Mouse (Mus musculus) thymus, adult 2 months (tissue): ENCODE data around the gene 1700017N19Rik. TPM values are rescaled to one million over a fixed set of nuclear protein-coding genes. Genes with fewer than 3 reads are reported as not detected.
"Not testable (repeated sequence)": the region's sequence is repeated elsewhere in the genome, so short reads cannot be mapped to it uniquely, and the experiment has no call there.

Source experiments
- DNase-seq: peaks from one replicate; pipeline ENCODE4 v3.0.0; 2021
- H3K27ac ChIP-seq: fragments of 200-500 bp; 2 replicates; pipeline ENCODE4 v1.5.1; 2012; ENCODE audit warnings: low read length, control low read depth; ENCODE audit not compliant: control insufficient read depth, insufficient read depth
- H3K27me3 ChIP-seq: fragments of 200-500 bp; 2 replicates; pipeline ENCODE4 v1.6.1; 2012; ENCODE audit warnings: mild to moderate bottlenecking, low read length, moderate library complexity, mixed read lengths; ENCODE audit not compliant: control insufficient read depth, insufficient read depth
- H3K36me3 ChIP-seq: fragments of 200-500 bp; 2 replicates; pipeline ENCODE4 v1.6.1; 2012; ENCODE audit warnings: mild to moderate bottlenecking, low read length, moderate library complexity; ENCODE audit not compliant: control insufficient read depth, insufficient read depth
- H3K4me1 ChIP-seq: fragments of 200-500 bp; replicated peaks from 2 replicates; pipeline ENCODE4 v1.6.1; 2012; ENCODE audit warnings: low read length; ENCODE audit not compliant: control insufficient read depth, insufficient read depth
- H3K4me3 ChIP-seq: fragments of 200-500 bp; 2 replicates; pipeline ENCODE4 v1.5.1; 2012; ENCODE audit warnings: mild to moderate bottlenecking, low read length, control low read depth, moderate library complexity; ENCODE audit not compliant: control insufficient read depth, insufficient read depth
- CTCF ChIP-seq: fragments of 200-500 bp; IDR thresholded peaks from 2 replicates; pipeline ENCODE4 v1.5.1; 2012; ENCODE audit warnings: mild to moderate bottlenecking, control low read depth, low read length, moderate library complexity, borderline replicate concordance; ENCODE audit not compliant: control insufficient read depth, poor library complexity, insufficient read depth; ENCODE audit errors: extremely low read depth
- POLR2A ChIP-seq: fragments of 200-500 bp; IDR thresholded peaks from 2 replicates; pipeline ENCODE4 v1.6.1; 2012; ENCODE audit warnings: mild to moderate bottlenecking, low read length, control low read depth, moderate library complexity; ENCODE audit not compliant: control insufficient read depth, poor library complexity, insufficient read depth; ENCODE audit errors: extremely low read depth
- WGBS: fragments of 180-500 bp; shearing (Covaris S2); methylation state at CpG from one replicate; pipeline ENCODE4 v1.1.7; 2018; 5-methylcytosine and 5-hydroxymethylcytosine counted together
- polyA plus RNA-seq: library from polyadenylated mRNA; depleted of rRNA; stranded (reverse); fragments of >200 nt; gene quantifications from 2 replicates; pipeline ENCODE4 v1.2.3, GENCODE M21; 2012; rRNA removed

Gene 1700017N19Rik
- not detected in 2 replicates for polyA plus RNA-seq

- DNase-seq = no peak
- no peaks in the 10 kb centered on the region for H3K4me1 ChIP-seq
- no peaks in the 10 kb centered on the region for H3K36me3 ChIP-seq
- H3K27me3 ChIP-seq = no peaks in the 10 kb centered on the region
- no peak within 1 kb of the TSS for H3K27ac ChIP-seq
- no peak within 1 kb of the TSS for H3K4me3 ChIP-seq
- 77% methylated on average over 1 of the region's 1 CpGs for WGBS
- TF ChIP-seq POLR2A (no peak), CTCF (no peak)
These were observed at the start of gene 1700017N19Rik, which contains the start of gene 4930430F08Rik for GRCm38 (mm10) chr10:100590323-100590722. Gene 1700017N19Rik (plus strand): TSS chr10:100590484. Gene 4930430F08Rik (minus strand): TSS chr10:100590423.

DNA sequence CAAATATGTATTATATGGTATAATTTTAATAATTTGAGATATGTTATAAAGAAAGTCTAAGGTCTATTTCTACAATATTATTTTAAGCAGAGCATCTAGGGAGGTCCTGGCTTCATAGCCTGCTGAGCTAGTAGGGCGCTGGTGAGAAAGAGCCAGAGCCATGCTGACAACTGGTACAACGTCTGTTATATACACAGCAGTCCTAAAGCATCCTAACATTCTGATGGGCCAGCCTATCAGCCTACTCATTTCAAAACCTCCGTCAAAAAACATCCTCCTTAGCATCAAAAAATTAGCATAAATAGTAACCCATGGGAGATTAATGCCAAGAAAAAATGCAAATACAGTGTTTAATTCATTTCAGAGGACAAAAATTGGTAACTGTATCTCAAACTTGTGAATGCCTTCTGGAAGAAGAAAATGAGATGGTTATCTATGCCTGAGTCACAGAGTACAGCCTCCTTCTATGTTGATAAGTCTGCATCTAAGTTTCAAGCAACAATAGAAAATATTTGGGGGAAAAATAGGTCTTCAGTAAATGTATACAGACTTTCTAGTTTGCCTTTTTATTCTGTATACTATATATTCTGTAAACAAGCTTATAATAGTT lies 33.6 kb upstream of the 1700017N19Rik start:
- Histone ChIP-seq H3K27ac (no peak overlapping the region), H3K4me3 (no peak overlapping the region), H3K36me3 (no peaks in the 10 kb centered on the region), H3K4me1 (no peaks in the 10 kb centered on the region), H3K27me3 (no peaks in the 10 kb centered on the region)
- WGBS = 98% methylated on average over 3 of the region's 3 CpGs
- no peak for DNase-seq
- TF ChIP-seq POLR2A (no peak), CTCF (no peak)

DNA sequence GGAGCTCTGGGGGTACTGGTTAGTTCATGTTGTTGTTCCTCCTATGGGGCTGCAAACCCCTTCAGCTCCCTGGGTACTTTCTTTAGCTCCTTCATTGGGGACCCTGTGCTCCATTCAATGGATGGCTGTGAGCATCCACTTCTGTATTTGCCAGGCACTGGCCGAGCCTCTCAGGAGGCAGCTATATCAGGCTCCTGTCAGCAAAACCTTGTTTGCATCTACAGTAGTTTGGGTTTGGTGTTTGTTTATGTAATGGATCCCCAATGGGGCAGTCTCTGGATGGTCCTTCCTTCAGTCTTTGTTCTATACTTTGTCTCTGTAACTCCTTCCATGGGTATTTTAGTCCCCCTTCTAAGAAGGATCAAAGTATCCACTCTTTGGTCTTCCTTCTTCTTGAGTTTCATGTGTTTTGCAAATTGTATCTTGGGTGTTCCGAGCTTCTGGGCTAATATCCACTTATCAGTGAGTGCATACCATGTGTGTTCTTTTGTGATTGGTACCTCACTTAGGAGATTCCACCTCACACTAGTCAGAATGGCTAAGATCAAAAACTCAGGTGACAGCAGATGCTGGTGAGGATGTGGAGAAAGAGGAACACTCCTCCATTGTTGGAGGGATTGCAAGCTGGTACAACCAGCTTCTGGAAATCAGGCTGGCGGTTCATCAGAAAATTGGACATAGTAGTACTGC lies 29.9 kb upstream of the 1700017N19Rik start:
- not testable (repeated sequence) for H3K4me3 ChIP-seq, H3K27me3 ChIP-seq, H3K4me1 ChIP-seq, DNase-seq, H3K36me3 ChIP-seq, H3K27ac ChIP-seq
- 95% methylated on average over 3 of the region's 3 CpGs for WGBS

- H3K36me3 ChIP-seq = no peaks in the 10 kb centered on the region
- no peak overlapping the region for H3K4me3 ChIP-seq
- no peaks in the 10 kb centered on the region for H3K27me3 ChIP-seq
- no peak for DNase-seq
- no peaks in the 10 kb centered on the region for H3K4me1 ChIP-seq
- 92% methylated on average over 3 of the region's 3 CpGs for WGBS
- TF ChIP-seq POLR2A (no peak), CTCF (no peak)
- H3K27ac ChIP-seq = no peak overlapping the region
These were observed 26.2 kb upstream of the 1700017N19Rik start for GRCm38 (mm10) chr10:100564112-100564511.

DNA sequence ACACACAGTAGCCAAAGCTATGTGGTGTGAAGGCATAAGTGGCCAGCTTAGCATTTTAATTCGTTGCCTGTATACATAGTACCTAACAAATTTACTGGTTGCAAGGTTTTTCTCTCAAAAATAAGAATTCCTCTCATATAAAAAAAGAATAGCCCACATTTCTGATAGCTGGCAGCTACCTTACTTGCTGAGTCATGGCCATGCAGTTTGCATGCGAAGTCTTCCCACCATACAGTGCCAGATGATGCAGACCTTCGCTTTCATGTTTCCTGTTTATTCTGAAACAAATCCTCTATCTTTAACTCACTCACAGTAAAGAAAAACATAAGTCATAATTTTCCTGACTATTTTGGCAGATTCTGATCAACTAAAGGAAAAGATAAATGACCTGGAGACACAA lies 18.6 kb upstream of the 1700017N19Rik start:
- DNase-seq = no peak
- Histone ChIP-seq H3K27ac (no peak overlapping the region), H3K4me3 (no peak overlapping the region), H3K4me1 (no peaks in the 10 kb centered on the region), H3K36me3 (0 out of 2 replicates have a peak, but pooled peaks cover 3% of the 10 kb centered on the region), H3K27me3 (no peaks in the 10 kb centered on the region)
- TF ChIP-seq POLR2A = no peak
- TF ChIP-seq CTCF = no peak
- WGBS = 79% methylated on average over 3 of the region's 3 CpGs

DNA sequence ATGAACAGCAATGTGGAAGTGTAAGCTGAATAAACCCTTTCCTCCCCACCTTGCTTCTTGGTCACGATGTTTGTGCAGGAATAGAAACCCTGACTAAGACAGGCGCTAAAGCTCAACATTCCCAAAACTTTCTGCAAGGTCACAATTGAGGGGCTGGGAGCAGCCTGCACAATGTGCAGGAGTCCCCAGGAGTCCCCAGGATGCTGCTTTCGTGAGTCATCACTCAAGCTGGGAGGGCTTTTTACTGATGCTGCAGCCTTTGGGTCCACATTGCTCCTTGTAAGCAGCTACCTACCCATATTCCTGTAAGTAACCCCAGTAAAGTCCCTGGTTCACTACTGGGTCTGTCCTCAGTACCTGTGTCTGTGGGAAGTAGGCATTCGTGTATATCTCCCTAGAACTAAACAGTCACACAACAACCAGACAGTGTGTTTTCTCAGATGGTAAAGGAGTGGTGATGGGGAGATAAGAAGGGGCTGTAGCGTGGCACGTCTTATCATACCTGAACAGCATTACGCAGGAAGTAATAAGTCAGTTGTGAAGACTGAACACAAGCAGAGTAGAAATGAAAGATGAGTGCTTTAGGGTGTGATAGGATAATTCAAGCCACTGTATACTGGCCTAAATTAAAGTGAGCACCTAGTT lies 15.7 kb upstream of the 1700017N19Rik start:
- Histone ChIP-seq H3K4me3 (no peak overlapping the region), H3K4me1 (no peaks in the 10 kb centered on the region), H3K27me3 (no peaks in the 10 kb centered on the region), H3K36me3 (0 out of 2 replicates have a peak, but pooled peaks cover 3% of the 10 kb centered on the region), H3K27ac (no peak overlapping the region)
- 91% methylated on average over 7 of the region's 7 CpGs for WGBS
- DNase-seq = no peak
- TF ChIP-seq POLR2A (no peak), CTCF (no peak)

DNA sequence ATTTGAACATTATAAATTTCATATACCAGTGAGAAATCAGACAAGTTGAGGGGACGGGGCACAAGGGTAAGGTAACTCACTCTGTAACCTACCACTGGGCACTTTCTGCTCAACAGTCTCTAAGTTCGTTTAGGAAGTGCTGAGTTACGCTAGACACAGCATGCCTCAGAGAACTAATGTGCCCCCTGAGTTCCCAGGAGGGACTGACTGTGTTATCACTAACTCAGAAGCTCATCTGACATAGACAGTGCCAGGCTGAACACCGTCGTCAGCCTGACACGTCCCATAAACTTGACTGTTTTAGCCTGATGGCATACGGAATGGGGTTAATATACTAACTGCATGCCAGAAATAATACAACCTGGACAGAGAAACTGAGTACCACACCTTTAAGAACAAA lies 15.0 kb upstream of the 1700017N19Rik start:
- WGBS = 98% methylated on average over 7 of the region's 7 CpGs

More for the DNA sequence above, 15.0 kb upstream of the 1700017N19Rik start:
- H3K27me3 ChIP-seq = no peaks in the 10 kb centered on the region
- DNase-seq = no peak
- H3K36me3 ChIP-seq = 0 out of 2 replicates have a peak, but pooled peaks cover 3% of the 10 kb centered on the region
- H3K27ac ChIP-seq = no peak overlapping the region
- H3K4me3 ChIP-seq = no peak overlapping the region
- H3K4me1 ChIP-seq = no peaks in the 10 kb centered on the region
- TF ChIP-seq CTCF = no peak
- TF ChIP-seq POLR2A = no peak
